Mouse (Mus musculus) bone marrow, adult 2 months (tissue): ENCODE results near the gene Os9.
"Not testable (repeated sequence)": the region's sequence is repeated elsewhere in the genome, so short reads cannot be mapped to it uniquely, and the experiment has no call there.

Experiments used
- CTCF ChIP-seq: fragments of 200-500 bp; IDR thresholded peaks from 2 replicates; pipeline ENCODE4 v1.5.1; 2011; ENCODE audit warnings: low read length, control low read depth; ENCODE audit not compliant: control insufficient read depth, insufficient read depth
- POLR2A ChIP-seq: fragments of 200-500 bp; IDR thresholded peaks from 2 replicates; pipeline ENCODE4 v1.6.1; 2011; ENCODE audit warnings: low read depth, mild to moderate bottlenecking, control low read depth, low read length, borderline replicate concordance; ENCODE audit not compliant: control insufficient read depth

DNA sequence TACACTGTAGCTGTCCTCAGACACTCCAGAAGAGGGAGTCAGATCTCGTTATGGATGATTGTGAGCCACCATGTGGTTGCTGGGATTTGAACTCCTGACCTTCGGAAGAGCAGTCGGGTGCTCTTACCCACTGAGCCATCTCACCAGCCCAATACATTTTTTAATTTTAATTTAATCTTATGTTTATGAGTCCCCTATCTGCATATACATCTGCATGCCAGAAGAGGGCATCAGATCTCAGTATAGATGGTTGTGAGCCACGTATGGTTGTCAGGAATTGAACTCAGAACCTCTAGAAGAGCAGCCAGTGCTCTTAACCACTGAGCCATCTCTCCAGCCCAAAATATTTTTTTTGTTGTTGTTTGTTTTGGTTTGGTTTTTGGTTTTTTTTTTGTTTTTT is 48.7 kb downstream of the Os9 start:
- not testable (repeated sequence) for TF ChIP-seq POLR2A, CTCF
